Mouse (Mus musculus) heart, adult 18-20 months (tissue): ENCODE results near the gene Klhl28. TPM values are rescaled to one million over a fixed set of nuclear protein-coding genes. Genes with fewer than 3 reads are reported as not detected.

ENCODE experiments used
- DNase-seq, 2 experiments: peaks; one replicate each; pipeline ENCODE4 v3.0.0; 2021 to 2022; ENCODE audit warnings: mixed read lengths in 1 of 2
- long read RNA-seq, 2 experiments: library from polyadenylated mRNA; stranded (forward); transcript quantifications; one replicate each; pipeline ENCODE4 v2.0.0; 2021
- total RNA-seq, 2 experiments: library from RNA; stranded (reverse); gene quantifications; 2 replicates each; pipeline ENCODE4 v1.2.3; 2021

Klhl28 gene
- total RNA-seq, result 10 to 100 TPM; 12.7 to 12.9 TPM
- long read RNA-seq, experiment 1, full-length matches to known transcripts, result 1 of 1 reads
- long read RNA-seq, experiment 1, partial matches to known transcripts, result 0 of 1 reads
- long read RNA-seq, experiment 1, other reads (novel, unspliced or antisense), result 0 of 1 reads
- long read RNA-seq, experiment 2, partial matches to known transcripts, result 0 of 1 reads
- long read RNA-seq, experiment 2, other reads (novel, unspliced or antisense), result 1 of 1 reads

DNA sequence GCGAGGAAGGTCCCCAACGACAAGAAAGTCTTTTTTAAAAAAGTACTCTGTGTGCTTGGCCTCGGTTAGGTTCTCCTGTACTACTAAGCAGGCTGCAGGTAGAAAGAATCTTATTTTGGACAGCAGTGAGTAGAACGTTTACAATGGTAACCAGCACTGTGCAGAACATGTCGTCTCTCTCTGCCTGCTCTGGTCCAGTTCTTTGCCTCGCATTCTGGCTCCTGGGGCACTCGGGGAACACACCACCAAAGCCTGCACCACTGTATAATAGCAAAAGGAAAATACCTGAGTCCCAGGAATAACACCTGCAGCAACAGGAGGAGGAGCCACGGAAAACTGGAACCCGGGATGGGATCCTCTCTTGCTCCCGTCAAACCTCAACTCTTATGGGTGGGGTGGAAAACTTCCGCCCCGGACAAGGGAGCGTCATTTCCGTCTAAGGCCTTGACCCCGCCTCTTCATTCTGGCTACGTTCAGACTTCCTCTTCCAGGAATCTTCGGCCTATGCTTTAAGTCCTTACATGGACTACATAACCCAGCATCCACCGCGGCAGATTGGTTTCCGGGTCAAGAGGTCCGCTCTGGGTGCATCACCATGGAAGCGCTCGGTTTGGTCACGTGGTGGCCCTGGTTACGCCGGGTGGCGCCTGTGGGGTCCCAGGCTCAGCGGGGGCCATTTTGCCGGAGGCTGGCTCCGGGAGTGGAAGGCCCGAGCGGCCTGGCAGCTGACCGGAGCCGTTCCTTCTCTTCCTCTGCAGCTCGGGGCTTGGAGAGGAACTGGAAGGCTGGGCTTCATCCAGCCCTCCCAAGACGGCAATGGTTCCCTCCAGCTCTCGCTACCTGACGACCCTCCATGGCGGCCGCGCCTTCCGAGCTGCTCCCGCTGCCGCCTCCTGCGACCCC, at the start of gene Klhl28, which contains the start of gene Togaram1:
Gene Klhl28 (minus strand): TSS at position 411 of the 903 bp plus-strand sequence.
Gene Togaram1 (plus strand): TSS at position 681 of the 903 bp plus-strand sequence.
- DNase-seq, result peak; percentile 100

DNA sequence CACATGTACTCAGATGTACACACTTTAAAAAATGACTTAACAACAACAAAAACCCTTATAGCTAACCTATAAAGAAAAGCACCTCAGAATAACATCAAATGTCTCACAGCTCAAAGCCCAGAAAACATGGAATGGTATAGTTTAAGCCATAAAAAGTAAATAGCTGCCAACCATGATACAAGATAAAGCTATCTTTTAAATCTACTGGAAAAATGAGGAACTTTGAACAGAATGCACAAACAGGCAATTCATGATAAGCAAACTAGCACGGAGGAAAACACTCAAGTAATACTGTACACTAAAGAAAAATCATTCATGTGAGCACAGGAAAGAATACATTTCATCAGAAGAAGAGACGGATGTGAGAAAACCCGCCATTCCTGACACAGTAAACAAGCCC, 42.4 kb upstream of the Klhl28 start:
- no peak for DNase-seq

DNA sequence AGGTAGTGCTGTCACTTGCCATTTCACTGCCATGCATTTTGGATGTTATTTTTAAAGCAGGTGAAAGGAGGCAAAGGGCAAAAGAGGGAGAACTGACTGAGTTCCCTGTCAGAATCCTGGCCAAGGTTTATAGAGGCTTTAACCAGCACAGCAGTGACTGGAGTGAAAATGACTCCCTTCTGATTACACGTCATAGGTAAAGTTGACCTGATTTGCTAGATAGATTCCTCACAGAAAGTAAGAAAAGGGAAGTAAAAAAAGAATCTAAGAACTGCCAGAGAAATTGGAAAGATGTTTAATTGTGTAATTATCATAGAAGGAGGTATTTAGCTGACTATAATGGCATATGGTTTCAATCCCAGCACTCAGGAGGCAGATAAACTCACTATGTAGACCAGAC, 12.2 kb upstream of the Klhl28 start:
- no peak for DNase-seq

DNA sequence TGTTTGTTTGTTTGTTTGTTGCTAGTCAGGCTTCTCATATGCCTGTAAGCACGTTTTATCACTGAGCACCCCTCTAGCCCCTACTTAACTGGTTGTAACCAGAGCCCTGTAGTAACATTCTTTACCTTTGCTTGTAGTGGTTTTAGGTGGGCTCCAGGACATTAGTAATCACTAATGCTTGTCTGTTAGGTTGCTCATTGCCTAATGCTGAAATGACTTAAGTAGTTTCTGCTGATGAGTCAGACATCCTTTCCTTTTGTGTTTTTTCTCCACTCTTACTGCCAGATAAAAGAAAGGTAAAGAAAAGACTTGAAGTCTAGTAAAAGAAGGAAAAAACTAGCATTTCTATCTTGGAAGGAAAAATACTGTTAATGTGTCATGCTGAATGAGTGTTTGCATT, 10.9 kb upstream of the Klhl28 start:
- no peak for DNase-seq

DNA sequence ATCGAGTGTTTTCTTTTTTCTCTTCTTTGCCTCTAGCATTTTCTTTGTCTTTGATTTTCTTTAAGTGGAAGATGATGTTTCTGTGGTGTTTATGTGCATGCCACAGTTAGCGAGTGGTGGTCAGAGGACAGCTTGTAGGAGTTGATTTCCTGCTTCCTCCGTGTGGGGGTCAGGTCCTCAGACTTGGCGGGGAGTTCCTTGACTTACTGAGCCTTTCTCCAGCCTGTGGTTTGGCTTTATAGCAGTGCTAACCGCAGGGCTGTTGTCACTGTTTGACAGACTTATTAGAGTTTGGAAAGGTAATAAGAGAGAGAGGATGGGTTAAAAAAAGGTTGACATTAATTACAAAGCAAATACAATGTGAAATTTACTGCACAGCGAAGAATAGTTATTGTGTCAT, 10.2 kb upstream of the Klhl28 start:
- no peak for DNase-seq

DNA sequence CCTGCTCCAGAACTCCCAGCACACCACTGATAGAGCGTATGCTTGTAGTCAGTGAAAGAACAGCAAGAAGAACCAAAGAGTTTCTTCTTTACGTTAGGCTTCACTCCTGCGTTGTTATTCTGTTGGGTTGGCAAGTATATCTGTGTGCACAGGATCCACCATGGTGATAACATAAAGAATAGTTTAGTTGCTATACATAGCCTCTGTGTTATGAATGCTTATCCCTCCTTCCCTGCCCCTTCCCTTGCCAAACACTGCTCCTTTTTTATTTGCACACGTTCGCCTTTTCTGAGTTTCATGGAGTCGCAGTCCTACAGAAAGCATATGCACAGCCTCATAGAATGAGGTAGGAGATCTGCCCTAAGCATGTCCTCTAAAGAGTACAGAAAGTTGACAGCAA, 6.7 kb upstream of the Klhl28 start:
- DNase-seq, result no peak

DNA sequence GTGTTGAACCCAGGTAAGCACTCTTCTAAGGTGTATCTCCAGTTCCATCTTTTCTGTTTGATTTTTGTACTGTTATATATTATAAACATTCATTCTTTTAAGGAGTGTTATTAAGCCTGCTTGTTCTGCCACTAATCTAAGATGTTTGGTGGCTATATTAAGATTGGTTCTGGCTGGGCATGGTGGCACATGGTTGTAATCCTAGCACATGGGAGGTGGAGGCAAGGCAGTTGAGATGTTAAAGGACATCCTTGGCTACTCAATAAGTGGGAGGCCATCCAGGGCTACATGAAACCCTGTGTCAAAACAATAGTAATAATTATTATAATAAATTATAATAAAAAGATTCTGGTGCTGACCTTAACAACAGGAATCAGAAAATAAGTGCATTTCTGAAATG, 6.1 kb upstream of the Klhl28 start:
- DNase-seq, result no peak

DNA sequence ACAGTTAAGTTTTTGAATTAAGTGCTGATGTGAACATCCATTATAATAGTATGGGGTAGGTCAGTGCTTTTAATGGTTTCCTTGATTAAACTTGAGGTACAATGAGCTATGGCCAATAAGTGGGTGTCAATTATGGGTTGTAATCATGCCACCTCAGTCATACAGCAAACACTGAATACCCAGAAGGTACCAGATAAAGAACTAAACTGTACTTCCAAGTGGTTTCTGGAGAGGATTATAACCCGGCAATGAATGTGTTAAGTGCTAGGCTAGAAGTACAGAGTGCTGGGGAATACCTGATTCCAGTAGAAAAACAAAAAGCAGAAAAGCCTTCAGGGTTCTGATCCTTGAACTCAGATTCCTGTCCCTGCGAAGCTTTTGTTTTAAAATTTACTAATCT, 2.7 kb upstream of the Klhl28 start:
- DNase-seq, result no peak

DNA sequence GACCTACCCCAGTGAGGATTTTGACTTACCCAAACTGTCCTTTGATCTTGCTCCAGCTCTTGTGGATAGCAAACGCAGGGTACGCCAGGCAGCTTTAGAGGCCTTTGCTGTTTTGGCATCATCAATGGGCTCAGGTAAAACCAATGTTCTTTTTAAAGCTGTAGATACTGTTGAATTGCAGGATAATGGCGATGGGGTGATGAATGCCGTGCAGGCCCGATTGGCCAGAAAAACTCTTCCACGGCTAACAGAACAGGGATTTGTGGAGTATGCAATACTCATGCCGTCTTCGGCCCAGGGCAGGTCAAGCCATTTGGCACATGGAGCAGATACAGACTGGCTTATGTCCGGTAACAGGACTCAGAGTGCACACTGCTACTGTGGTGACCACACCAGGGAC, 2.1 kb upstream of the Klhl28 start:
- DNase-seq, result peak; percentile 14 to 37

DNA sequence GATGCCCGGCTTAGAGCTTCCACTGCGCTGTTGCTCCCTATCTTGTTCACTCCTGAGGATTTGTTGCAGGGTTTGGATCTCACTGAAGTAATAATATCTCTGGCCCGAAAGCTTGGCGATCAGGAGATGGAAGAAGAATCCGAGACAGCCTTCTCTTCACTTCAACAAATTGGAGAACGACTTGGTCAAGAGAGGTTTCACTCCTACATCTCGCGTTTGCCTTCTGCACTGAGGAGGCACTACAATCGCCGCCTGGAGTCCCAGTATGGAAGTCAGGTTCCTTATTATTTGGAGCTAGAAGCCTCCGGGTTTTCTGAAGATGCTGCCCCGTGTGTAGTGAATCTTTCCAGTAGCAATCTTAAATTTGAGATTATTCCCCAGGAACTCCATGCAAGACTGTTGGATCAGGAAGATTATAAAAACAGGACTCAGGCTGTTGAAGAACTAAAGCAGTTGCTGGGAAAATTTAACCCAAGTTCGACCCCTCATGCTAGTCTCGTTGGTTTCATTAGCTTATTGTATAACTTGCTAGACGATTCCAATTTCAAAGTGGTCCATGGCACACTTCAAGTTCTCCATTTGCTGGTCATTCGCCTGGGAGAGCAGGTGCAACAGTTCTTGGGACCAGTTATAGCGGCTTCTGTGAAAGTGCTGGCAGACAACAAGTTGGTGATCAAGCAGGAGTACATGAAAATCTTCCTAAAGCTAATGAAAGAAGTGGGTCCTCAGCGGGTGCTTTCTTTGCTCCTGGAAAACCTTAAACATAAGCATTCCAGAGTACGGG, 1.5 kb upstream of the Klhl28 start:
- DNase-seq, result peak; percentile 3 to 17

DNA sequence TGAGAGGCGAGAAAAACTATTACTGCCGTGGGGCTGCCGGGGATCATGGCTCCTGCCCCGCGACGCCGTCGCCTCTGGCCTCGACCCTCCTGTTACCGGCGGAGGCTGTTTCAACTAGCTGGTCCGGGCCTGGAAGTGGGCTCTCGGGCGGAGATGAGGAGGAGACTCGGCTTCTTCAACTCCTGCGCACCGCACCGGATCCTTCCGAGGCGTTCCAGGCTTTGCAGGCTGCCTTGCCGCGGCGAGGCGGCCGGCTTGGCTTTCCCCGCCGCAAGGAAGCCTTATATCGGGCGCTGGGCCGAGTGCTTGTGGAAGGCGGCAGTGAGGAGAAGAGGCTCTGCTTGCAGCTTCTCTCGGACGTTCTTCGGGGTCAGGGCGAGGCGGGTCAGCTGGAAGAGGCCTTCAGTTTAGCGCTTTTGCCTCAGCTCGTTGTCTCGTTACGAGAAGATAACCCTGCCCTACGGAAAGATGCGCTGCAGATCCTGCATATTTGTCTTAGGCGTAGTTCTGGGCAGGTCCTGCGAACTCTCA, 832 bp upstream of the Klhl28 start:
- peak; percentile 43 to 63 for DNase-seq

DNA sequence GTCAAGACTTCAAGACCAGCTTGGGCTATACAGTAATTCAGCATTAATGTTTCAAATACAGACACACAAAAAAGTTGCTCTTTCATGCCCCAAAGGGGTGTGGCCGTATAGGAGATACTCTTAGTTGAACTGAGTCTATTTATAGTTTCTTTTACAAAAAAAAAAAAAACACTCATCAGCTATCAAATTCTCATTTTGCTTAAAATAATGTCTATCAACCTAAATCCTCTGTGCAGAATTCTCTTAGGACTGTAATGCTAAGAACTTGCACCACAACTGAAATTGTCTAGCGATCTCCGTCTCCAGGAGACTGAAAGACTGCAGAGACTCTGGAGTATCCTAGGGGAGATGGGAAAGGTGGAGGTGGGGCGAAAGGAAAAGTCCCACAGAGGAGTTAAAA, 774 bp downstream of the Klhl28 start:
- no peak for DNase-seq

DNA sequence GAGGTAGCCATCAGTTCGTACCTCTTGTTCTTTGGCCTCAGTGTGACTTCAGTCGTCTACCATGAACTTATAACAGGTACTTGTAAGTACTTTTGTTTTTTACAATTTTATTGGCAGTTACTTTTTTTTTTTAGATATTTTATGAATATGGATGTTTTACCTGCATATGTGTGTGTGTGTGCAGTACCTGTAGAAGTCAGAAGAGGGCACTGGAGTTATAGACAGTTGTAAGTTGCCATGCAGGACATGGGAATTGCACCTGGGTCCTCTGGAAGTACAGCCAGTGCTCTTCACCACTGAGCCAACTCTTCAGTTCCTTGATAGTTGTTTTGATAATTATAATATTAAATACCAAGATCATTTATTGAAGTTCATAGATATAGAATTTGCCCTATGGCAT, 27.8 kb downstream of the Klhl28 start:
- peak in 1 of 2 experiments; percentile 19 for DNase-seq

DNA sequence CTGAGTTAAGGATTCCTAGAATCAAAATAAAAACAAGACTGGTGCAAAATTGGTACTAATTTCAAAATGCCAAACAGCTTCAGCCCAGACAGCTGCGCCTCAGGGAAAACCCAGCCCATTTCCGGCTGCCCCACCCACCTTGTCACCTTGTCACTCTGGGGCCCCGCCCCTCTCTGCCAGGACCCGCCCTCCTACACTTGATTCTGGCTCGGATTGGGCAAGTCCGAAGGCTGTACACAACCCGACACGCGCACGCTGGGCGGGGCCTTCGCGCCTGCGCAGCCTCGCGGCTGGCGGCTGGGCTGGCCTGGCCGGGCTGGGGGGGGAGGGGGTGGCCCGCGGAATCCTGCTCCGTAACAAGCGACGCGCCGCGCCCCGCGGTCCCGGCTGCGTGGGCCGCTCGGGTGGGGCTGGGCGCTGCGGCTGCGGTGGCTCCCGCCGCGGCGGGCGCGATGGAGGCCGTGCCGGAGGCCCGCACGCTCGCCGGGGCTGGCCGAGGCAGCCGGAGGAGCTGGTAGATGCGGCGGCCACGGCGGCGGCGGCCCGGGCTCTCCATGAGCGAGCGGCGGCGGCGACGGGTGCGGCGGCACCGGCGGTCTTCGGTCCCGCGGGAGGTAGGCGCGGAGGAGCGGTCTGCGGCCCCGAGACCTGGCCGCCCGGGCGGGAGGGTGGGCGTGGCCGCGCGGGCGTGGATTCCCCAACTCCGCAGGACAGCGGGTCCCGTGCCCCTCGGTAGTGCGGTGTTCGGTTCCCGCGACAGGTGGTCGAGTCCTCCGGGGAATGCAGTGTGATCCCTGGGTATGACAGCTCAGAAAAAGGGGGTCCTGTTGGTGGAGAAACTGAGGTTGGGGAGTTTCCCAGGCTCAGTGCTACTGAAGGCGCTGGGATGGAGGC, 47.5 kb downstream of the Klhl28 start, which contains the start of gene Gm527:
Gene Gm527 (plus strand): TSS at position 329 of the 894 bp plus-strand sequence.
- DNase-seq, result peak; percentile 97

DNA sequence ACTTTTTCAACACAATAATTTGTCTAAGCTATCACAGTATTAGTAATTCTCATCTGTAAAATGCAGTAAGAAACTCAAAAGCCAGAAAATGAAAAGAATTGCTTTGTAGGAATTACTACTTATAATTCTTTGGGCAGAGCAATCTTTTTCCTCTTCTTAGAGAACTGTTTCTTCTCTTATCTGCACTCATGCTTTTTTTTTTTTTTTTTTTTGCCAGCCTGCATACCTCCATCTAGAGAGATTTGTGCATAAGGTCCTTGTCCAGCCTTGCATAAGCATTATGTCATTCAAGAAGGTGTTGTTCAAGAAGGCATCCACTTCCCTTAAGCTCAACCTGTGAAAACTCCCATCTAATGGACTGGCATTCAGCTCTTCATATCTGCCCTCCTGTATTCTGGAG, 48.6 kb downstream of the Klhl28 start:
- no peak for DNase-seq

DNA sequence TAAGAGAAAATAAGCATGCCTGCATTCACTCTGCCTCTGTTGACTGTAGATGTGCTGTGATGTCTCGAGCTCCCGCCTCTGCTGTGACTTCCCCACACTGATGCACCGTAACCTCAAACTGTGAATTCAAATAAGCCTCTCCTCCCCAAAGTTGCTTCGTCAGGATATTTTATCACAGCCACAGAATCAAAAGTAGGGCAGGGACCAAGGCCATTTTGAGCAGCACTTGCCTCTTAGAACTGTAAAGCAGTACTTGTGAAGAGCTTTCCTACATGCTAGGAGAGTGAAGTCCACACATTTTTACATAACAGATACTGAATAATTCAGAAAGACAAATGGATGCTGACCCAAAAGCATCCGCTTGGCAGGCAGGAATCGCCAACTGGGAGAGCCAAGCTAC, 52.3 kb downstream of the Klhl28 start:
- no peak for DNase-seq

DNA sequence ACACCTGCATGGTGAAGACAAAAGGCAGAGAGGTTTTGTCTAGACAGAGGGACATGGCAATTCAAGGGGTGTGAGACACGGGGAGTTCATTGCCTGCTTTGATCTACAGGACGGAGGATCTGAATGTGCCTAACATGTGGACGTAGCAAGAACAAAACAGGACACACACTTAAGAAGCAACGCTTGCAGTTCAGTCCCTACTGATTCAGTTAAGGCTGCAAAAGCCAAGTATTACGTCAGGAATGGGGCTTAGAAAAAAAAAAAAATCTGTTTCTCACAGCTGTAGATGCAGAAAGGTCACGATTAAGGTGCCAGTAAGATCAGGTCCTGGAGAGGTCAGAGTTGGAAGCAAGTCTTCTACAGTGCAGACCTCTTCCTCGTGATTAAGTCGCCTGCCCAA, 62.1 kb downstream of the Klhl28 start:
- peak; percentile 34 to 46 for DNase-seq

DNA sequence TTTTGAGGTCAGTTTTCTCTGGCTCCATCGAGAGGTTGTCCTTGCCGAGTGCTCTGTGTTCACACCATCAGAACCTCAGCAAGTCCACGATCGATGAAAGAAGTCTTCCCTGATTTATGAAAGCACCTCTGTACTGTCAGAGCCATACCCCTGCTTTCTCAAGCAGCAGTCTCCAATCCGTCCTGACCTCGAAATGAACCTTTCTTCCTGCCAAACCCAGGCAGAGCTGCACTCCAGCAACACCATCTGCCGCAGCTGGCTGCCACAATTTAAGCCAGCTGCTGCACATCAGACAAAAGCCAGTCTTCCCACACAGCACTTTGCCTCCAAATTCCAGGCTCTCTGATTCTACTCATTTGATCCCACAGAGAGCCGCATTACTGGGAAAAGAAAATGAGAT, 62.8 kb downstream of the Klhl28 start:
- DNase-seq, result peak; percentile 65 to 80

DNA sequence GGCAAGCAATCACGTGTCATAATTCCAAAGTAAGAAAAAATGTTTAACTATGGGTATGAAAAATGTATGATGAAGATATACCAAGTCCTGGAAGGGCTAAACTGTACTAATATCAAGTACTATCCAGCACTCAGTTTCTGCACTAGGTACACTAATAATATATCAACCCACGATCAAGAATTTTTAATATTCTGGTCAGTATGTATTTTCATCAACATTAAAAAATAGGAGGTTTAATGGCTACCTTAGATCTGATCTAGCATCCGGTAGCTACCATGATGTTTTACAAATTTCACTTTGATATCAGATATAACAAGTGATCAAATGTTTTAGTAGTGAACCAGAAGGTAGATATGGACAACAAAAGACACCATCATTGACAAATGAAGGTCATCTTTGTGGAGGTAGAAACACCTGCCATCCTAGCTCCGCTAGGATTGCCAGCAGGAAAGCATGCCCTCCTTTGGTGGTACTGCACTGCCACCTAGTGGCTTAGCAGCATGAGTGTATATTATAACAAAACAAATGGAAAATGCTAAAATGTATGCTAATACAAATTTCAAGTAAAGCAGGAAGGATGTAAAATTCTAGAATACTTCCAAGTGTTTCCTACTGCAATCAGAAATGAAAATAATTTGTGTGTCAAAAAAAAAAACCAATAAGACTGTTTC, 68.1 kb downstream of the Klhl28 start:
- peak; percentile 40 to 76 for DNase-seq
